Mouse (Mus musculus): ENCODE results near the gene Kcnip1. TPM values are rescaled to one million over a fixed set of nuclear protein-coding genes. Genes with fewer than 3 reads are reported as not detected.

Gene Kcnip1
- polyA plus RNA-seq, 1 experiment from 2014 or later = 0.27 TPM

- no peaks in the 10 kb centered on the region for H3K36me3 ChIP-seq (ENCODE audit: insufficient read depth, low read length)
- 78% methylated on average over 6 of the region's 6 CpGs for WGBS
- no peak overlapping the region for H3K9ac ChIP-seq (replicated peaks; ENCODE audit: low read depth)
- no peak overlapping the region for H3K4me3 ChIP-seq (ENCODE audit: low read depth, low read length)
- no peak overlapping the region for H3K4me2 ChIP-seq (replicated peaks; ENCODE audit: low read depth, low read length)
- ATAC-seq = no peak
- no peak overlapping the region for H3K27ac ChIP-seq (ENCODE audit: low read length)
- no peaks in the 10 kb centered on the region for H3K27me3 ChIP-seq (replicated peaks; ENCODE audit: insufficient read depth, low read length)
- DNase-seq (ENCODE audit: low spot score) = no peak
- H3K9me3 ChIP-seq (ENCODE audit: low read length) = no peaks in the 10 kb centered on the region
- TF ChIP-seq CTCF (IDR thresholded peaks at IDR 0.05) = no peak
- no peak for TF ChIP-seq EP300 (IDR thresholded peaks at IDR 0.05)
- no peaks in the 10 kb centered on the region for H3K4me1 ChIP-seq (ENCODE audit: insufficient read depth, low read depth, low read length)
Observed at GRCm38 (mm10) chr11:33957595-33957994, 35.4 kb downstream of the Kcnip1 start.

GRCm38 (mm10) chr11:33956623-33957022 is 36.3 kb downstream of the Kcnip1 start:
- Histone ChIP-seq H3K9ac (replicated peaks; ENCODE audit: low read depth) (no peak overlapping the region), H3K4me3 (ENCODE audit: low read depth, low read length) (no peak overlapping the region), H3K4me1 (ENCODE audit: insufficient read depth, low read depth, low read length) (no peaks in the 10 kb centered on the region), H3K27me3 (replicated peaks; ENCODE audit: insufficient read depth, low read length) (no peaks in the 10 kb centered on the region), H3K9me3 (ENCODE audit: low read length) (no peaks in the 10 kb centered on the region), H3K27ac (ENCODE audit: low read length) (no peak overlapping the region), H3K36me3 (ENCODE audit: insufficient read depth, low read length) (no peaks in the 10 kb centered on the region), H3K4me2 (replicated peaks; ENCODE audit: low read depth, low read length) (no peak overlapping the region)
- 78% methylated on average over 5 of the region's 5 CpGs for WGBS
- TF ChIP-seq CTCF (IDR thresholded peaks at IDR 0.05) (no peak), EP300 (IDR thresholded peaks at IDR 0.05) (no peak)
- no peak for ATAC-seq
- DNase-seq (ENCODE audit: low spot score) = no peak

- H3K4me3 ChIP-seq (ENCODE audit: low read depth, low read length) = no peak overlapping the region
- H3K9me3 ChIP-seq (ENCODE audit: low read length) = no peaks in the 10 kb centered on the region
- no peak for ATAC-seq
- TF ChIP-seq CTCF (IDR thresholded peaks at IDR 0.05) (no peak), EP300 (IDR thresholded peaks at IDR 0.05) (no peak)
- H3K36me3 ChIP-seq (ENCODE audit: insufficient read depth, low read length) = no peaks in the 10 kb centered on the region
- H3K4me2 ChIP-seq (replicated peaks; ENCODE audit: low read depth, low read length) = no peak overlapping the region
- no peak overlapping the region for H3K9ac ChIP-seq (replicated peaks; ENCODE audit: low read depth)
- H3K27ac ChIP-seq (ENCODE audit: low read length) = no peak overlapping the region
- DNase-seq (ENCODE audit: low spot score) = no peak
- H3K27me3 ChIP-seq (replicated peaks; ENCODE audit: insufficient read depth, low read length) = no peaks in the 10 kb centered on the region
- H3K4me1 ChIP-seq (ENCODE audit: insufficient read depth, low read depth, low read length) = no peaks in the 10 kb centered on the region
- 62% methylated on average over 4 of the region's 4 CpGs for WGBS
Observed at GRCm38 (mm10) chr11:33955982-33956381, 37.0 kb downstream of the Kcnip1 start.

GRCm38 (mm10) chr11:33951684-33952625 is 41.0 kb downstream of the Kcnip1 start:
- Histone ChIP-seq H3K36me3 (ENCODE audit: insufficient read depth, low read length) (no peaks in the 10 kb centered on the region), H3K27ac (ENCODE audit: low read length) (no peak overlapping the region), H3K9ac (replicated peaks; ENCODE audit: low read depth) (no peak overlapping the region), H3K27me3 (replicated peaks; ENCODE audit: insufficient read depth, low read length) (no peaks in the 10 kb centered on the region), H3K9me3 (ENCODE audit: low read length) (no peaks in the 10 kb centered on the region), H3K4me3 (ENCODE audit: low read depth, low read length) (no peak overlapping the region), H3K4me1 (ENCODE audit: insufficient read depth, low read depth, low read length) (no peaks in the 10 kb centered on the region), H3K4me2 (replicated peaks; ENCODE audit: low read depth, low read length) (no peak overlapping the region)
- DNase-seq (ENCODE audit: low spot score) (peak; percentile 52), ATAC-seq (peak; percentile 80)
- TF ChIP-seq CTCF (IDR thresholded peaks at IDR 0.05) (no peak), EP300 (IDR thresholded peaks at IDR 0.05) (no peak)
- 61% methylated on average over 8 of the region's 8 CpGs for WGBS

GRCm38 (mm10) chr11:33951155-33951554 is 41.8 kb downstream of the Kcnip1 start:
- no peak overlapping the region for H3K4me2 ChIP-seq (replicated peaks; ENCODE audit: low read depth, low read length)
- no peaks in the 10 kb centered on the region for H3K9me3 ChIP-seq (ENCODE audit: low read length)
- DNase-seq (ENCODE audit: low spot score) = no peak
- no peaks in the 10 kb centered on the region for H3K36me3 ChIP-seq (ENCODE audit: insufficient read depth, low read length)
- no peak overlapping the region for H3K9ac ChIP-seq (replicated peaks; ENCODE audit: low read depth)
- H3K4me1 ChIP-seq (ENCODE audit: insufficient read depth, low read depth, low read length) = no peaks in the 10 kb centered on the region
- 46% methylated on average over 5 of the region's 5 CpGs for WGBS
- no peak overlapping the region for H3K4me3 ChIP-seq (ENCODE audit: low read depth, low read length)
- TF ChIP-seq EP300 (IDR thresholded peaks at IDR 0.05) (no peak), CTCF (IDR thresholded peaks at IDR 0.05) (no peak)
- no peaks in the 10 kb centered on the region for H3K27me3 ChIP-seq (replicated peaks; ENCODE audit: insufficient read depth, low read length)
- H3K27ac ChIP-seq (ENCODE audit: low read length) = no peak overlapping the region
- ATAC-seq = no peak

- Histone ChIP-seq H3K36me3 (ENCODE audit: insufficient read depth, low read length) (no peaks in the 10 kb centered on the region), H3K4me3 (ENCODE audit: low read depth, low read length) (no peak overlapping the region), H3K27me3 (replicated peaks; ENCODE audit: insufficient read depth, low read length) (no peaks in the 10 kb centered on the region), H3K4me2 (replicated peaks; ENCODE audit: low read depth, low read length) (no peak overlapping the region), H3K9ac (replicated peaks; ENCODE audit: low read depth) (no peak overlapping the region), H3K4me1 (ENCODE audit: insufficient read depth, low read depth, low read length) (no peaks in the 10 kb centered on the region), H3K27ac (ENCODE audit: low read length) (no peak overlapping the region), H3K9me3 (ENCODE audit: low read length) (no peaks in the 10 kb centered on the region)
- 60% methylated on average over 4 of the region's 4 CpGs for WGBS
- no peak for DNase-seq (ENCODE audit: low spot score)
- ATAC-seq = no peak
- TF ChIP-seq EP300 (IDR thresholded peaks at IDR 0.05) (no peak), CTCF (IDR thresholded peaks at IDR 0.05) (no peak)
Observed at GRCm38 (mm10) chr11:33946501-33946900, 46.5 kb downstream of the Kcnip1 start.

Data from lung, postnatal 0 days (tissue).